Mouse (Mus musculus) intestine, embryonic 14.5 days (tissue): ENCODE results near the gene P2ry2. TPM values are rescaled to one million over a fixed set of nuclear protein-coding genes. Genes with fewer than 3 reads are reported as not detected.

Experiments
- ATAC-seq: fragments of 200-750 bp; cut with Nextera tagmentation; replicated peaks from 2 replicates; pipeline ENCODE4 v1.8.0; 2017; ENCODE audit warnings: low read depth, moderate number of reproducible peaks, moderate TSS enrichment, moderate library complexity; ENCODE audit not compliant: low FRiP score, low TSS enrichment
- DNase-seq: peaks from one replicate; pipeline ENCODE4 v3.0.0-alpha.2; 2018; ENCODE audit warnings: low spot score
- H3K27ac ChIP-seq: fragments of 300-500 bp; sonication (generic); 2 replicates; pipeline ENCODE4 v1.5.1; 2014; ENCODE audit warnings: low read depth, mild to moderate bottlenecking, control low read depth
- H3K27me3 ChIP-seq: fragments of 300-500 bp; sonication (generic); replicated peaks from 2 replicates; pipeline ENCODE4 v1.6.1; 2014; ENCODE audit warnings: low read length, control low read depth; ENCODE audit not compliant: control insufficient read depth, insufficient read depth
- H3K36me3 ChIP-seq: fragments of 300-500 bp; sonication (generic); 2 replicates; pipeline ENCODE4 v1.6.1; 2014; ENCODE audit warnings: low read length, control low read depth; ENCODE audit not compliant: control insufficient read depth, insufficient read depth
- H3K4me1 ChIP-seq: fragments of 300-500 bp; sonication (generic); replicated peaks from 2 replicates; pipeline ENCODE4 v1.6.1; 2014; ENCODE audit warnings: low read length, control low read depth, mixed read lengths; ENCODE audit not compliant: control insufficient read depth, insufficient read depth
- H3K4me2 ChIP-seq: fragments of 300-500 bp; sonication (generic); 2 replicates; pipeline ENCODE4 v1.6.1; 2014; ENCODE audit warnings: low read length
- H3K4me3 ChIP-seq: fragments of 300-500 bp; sonication (generic); 2 replicates; pipeline ENCODE4 v1.5.1; 2014; ENCODE audit warnings: low read depth, low read length, control low read depth, mixed read lengths
- H3K9ac ChIP-seq: fragments of 300-500 bp; sonication (generic); 2 replicates; pipeline ENCODE4 v1.6.1; 2014; ENCODE audit warnings: mild to moderate bottlenecking, low read length
- H3K9me3 ChIP-seq: fragments of 300-500 bp; sonication (generic); 2 replicates; pipeline ENCODE4 v1.6.1; 2016; ENCODE audit warnings: low read length, control low read depth; ENCODE audit not compliant: control insufficient read depth
- WGBS: fragments of 180-500 bp; shearing (Covaris S2); extraction: QIAGEN DNeasy Blood & Tissue Kit; methylation state at CpG from one replicate; pipeline ENCODE4 v1.1.7; 2014; 5-methylcytosine and 5-hydroxymethylcytosine counted together
- polyA plus RNA-seq: library from polyadenylated mRNA; unstranded; fragments of >200 nt; fragmentation: Nextera tagmentation; extraction: Ambion mirVana; gene quantifications from 2 replicates; pipeline ENCODE4 v1.2.1, GENCODE M21; 2014

Gene P2ry2
- polyA plus RNA-seq, 1 experiment from 2014 or later: 2.8 TPM

DNA sequence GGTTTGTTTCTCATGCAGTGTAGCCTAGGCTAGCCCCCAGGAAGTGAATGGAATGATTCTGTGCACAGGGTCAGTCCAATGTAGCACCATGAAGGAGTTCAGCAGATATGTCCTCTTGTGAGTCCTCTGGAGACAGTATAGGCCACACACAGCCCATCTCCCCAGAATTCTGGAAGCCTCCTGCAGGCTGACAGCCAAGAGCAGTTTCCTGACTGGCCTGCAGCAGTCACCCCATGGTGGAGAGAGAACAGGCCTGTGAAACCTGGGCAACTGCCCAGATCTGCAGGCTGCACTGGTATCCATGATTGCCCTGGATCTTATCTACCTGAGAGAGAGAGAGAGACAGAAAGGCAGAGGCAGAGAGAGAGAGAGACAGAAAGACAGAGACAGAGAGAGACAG is 18.1 kb upstream of the P2ry2 start:
- Histone ChIP-seq H3K4me3 (no peak overlapping the region), H3K4me2 (no peak overlapping the region), H3K27ac (no peak overlapping the region), H3K9ac (no peak overlapping the region), H3K27me3 (no peaks in the 10 kb centered on the region), H3K4me1 (0 out of 2 replicates have a peak, but pooled peaks cover 3% of the 10 kb centered on the region), H3K9me3 (no peaks in the 10 kb centered on the region), H3K36me3 (no peaks in the 10 kb centered on the region)
- ATAC-seq (0 out of 2 replicates have a peak, but pooled peaks have one; percentile 44), DNase-seq (no peak)

DNA sequence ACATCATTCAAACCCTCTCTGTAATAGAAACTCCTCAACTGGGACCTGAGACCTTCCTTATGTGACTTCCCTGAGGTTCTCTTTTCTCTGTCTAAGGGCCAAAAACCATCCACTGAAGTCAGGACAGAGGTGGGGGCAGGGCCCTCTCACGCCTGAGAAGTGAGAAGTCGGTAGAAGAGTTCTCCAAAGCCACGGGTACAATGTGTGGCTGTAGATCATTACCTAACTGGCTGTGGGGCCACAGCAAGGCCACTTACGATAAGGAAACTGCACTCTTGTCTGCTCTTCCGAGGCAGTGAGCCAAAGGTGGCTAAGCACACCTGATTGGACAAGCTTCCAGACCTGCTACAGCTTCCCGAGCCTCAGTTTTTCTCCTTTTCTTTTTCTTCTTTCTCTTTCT is 16.8 kb upstream of the P2ry2 start:
- Histone ChIP-seq H3K9me3 (no peaks in the 10 kb centered on the region), H3K36me3 (no peaks in the 10 kb centered on the region), H3K27ac (no peak overlapping the region), H3K9ac (no peak overlapping the region), H3K4me1 (0 out of 2 replicates have a peak, but pooled peaks cover 3% of the 10 kb centered on the region), H3K4me2 (no peak overlapping the region), H3K27me3 (no peaks in the 10 kb centered on the region), H3K4me3 (no peak overlapping the region)
- ATAC-seq (0 out of 2 replicates have a peak, but pooled peaks have one; percentile 34), DNase-seq (peak; percentile 53)
- WGBS: 64% methylated on average over 6 of the region's 6 CpGs

DNA sequence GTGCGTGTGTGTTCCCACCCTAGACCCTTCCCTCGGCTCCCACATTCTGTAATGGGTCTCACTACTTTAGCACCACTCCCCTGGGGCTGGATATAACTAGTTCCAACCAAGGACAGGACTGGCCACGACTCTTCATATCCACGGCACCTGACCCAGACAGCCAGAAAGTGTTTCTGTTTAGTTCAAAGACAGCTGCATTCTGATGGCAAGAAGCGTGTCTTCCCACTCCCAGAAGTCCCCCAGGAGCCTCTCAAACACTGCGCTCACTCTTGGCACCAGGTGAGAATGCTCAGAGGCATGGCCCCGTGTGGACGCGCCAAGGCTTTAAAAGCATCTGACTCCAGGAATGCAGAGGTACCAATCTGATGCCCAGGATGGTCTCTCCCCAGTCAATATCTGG is 16.3 kb upstream of the P2ry2 start:
- no peak overlapping the region for H3K27ac ChIP-seq
- 81% methylated on average over 8 of the region's 9 CpGs for WGBS
- H3K9me3 ChIP-seq: no peaks in the 10 kb centered on the region
- H3K4me3 ChIP-seq: no peak overlapping the region
- DNase-seq: no peak
- 0 out of 2 replicates have a peak, but pooled peaks cover 3% of the 10 kb centered on the region for H3K4me1 ChIP-seq
- no peak overlapping the region for H3K4me2 ChIP-seq
- no peak overlapping the region for H3K9ac ChIP-seq
- H3K36me3 ChIP-seq: no peaks in the 10 kb centered on the region
- no peak for ATAC-seq
- H3K27me3 ChIP-seq: no peaks in the 10 kb centered on the region

DNA sequence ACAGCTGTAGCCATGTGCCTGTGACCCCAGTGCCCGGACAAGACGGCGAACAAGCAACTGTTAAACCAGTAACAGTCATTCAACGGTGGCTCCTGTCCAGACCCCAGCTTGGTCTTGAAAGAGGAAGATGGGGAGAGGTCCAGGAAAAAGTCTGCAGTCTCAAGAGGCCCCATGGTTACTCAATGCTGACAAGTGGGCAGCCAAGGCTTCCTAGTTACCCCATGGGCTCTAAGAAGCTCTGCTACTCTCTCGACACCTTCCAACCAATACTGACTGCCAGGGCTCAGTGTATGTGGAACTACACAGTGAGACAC is 15.7 kb upstream of the P2ry2 start:
- H3K4me1 ChIP-seq: 0 out of 2 replicates have a peak, but pooled peaks cover 3% of the 10 kb centered on the region
- 77% methylated on average over 5 of the region's 5 CpGs for WGBS
- no peaks in the 10 kb centered on the region for H3K9me3 ChIP-seq
- no peaks in the 10 kb centered on the region for H3K36me3 ChIP-seq
- no peak overlapping the region for H3K4me2 ChIP-seq
- H3K27ac ChIP-seq: no peak overlapping the region
- no peak overlapping the region for H3K4me3 ChIP-seq
- DNase-seq (no peak), ATAC-seq (no peak)
- H3K9ac ChIP-seq: no peak overlapping the region
- H3K27me3 ChIP-seq: no peaks in the 10 kb centered on the region

DNA sequence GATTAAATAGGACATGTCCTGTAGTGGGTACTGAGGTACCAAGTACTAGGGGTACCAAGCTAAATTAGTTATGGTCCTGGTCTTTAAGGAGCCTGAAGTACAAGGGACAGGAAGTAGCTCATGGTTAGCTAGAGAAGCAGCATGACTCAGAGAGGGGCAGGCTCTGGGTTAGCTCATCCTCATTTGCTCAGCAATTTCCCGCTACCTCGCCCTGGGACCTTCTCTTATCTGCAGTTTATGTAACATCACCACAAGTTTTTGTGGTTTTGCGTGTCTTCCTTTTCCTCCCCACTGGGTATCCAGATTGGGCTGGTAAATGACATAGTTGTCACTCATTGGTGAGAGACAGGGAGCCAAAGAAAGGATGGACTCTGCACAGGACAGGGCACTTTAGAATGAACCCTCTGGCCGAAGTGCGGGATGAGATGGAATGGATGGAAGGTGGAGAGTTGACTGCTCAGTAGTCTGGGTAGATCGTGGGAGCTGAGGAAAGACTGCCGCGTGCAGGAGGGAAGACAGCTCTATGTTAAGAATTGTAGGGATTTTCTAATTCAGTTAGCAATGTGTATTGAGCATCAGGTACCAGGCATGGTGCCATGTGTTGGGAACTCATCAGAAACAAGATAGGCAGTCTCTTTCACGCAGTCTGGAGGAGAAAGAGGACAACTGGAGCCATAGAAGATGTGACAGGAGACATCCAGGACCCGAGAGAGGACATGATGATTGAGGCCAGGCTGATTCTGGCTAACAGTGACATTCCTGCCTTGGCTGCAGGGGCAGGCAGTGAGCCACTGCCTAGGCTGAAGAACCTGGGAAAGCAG is 15.2 kb upstream of the P2ry2 start:
- Histone ChIP-seq H3K9me3 (no peaks in the 10 kb centered on the region), H3K4me3 (no peak overlapping the region), H3K36me3 (no peaks in the 10 kb centered on the region), H3K4me2 (no peak overlapping the region), H3K27ac (no peak overlapping the region), H3K27me3 (no peaks in the 10 kb centered on the region), H3K4me1 (0 out of 2 replicates have a peak, but pooled peaks cover 3% of the 10 kb centered on the region), H3K9ac (no peak overlapping the region)
- no peak for DNase-seq
- no peak for ATAC-seq
- WGBS: 82% methylated on average over 10 of the region's 10 CpGs

DNA sequence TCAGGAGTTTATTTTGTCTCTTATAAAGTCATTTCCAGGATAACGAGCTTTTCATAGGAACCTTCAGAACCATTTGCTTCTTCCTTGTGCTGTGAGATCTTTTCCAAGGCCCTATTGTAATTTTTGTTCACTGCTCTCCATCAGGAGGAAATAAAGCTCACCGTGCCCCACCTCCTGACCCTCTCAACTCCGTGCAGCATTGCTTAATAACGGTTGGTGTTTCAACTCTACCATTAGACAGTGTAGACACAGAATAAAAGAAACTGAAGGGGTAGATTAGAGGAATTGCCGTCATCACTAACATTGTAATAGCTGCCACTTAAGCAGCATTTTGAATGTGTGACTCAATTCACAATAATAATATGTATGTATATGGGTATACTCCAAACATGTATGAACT is 14.2 kb upstream of the P2ry2 start:
- Histone ChIP-seq H3K4me2 (no peak overlapping the region), H3K9ac (no peak overlapping the region), H3K4me3 (no peak overlapping the region), H3K27me3 (no peaks in the 10 kb centered on the region), H3K27ac (no peak overlapping the region), H3K9me3 (no peaks in the 10 kb centered on the region), H3K4me1 (0 out of 2 replicates have a peak, but pooled peaks cover 3% of the 10 kb centered on the region), H3K36me3 (no peaks in the 10 kb centered on the region)
- 64% methylated on average over 5 of the region's 5 CpGs for WGBS
- no peak for DNase-seq
- no peak for ATAC-seq

DNA sequence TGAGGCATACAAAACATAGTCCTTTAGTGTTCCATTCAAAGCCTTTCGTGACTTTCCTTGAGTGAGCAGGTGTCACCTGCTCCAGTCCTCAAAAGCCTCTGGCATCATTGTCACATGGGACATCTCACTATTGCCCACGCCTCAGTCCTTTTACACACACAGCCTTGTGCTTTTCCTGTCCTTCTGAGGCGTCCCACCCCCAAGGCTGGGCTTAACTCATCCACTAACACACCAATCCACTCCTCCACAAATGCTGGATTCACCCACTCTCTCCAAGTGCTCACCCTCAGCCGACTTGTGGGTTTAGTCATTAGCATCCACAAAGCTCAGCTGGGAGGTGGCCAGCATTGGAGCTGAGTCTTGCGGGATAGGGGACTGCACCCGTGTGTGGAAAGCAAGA is 4.8 kb upstream of the P2ry2 start:
- 55% methylated on average over 6 of the region's 6 CpGs for WGBS
- Histone ChIP-seq H3K27ac (no peak overlapping the region), H3K4me1 (no peaks in the 10 kb centered on the region), H3K9ac (no peak overlapping the region), H3K27me3 (peaks cover 10% of the 10 kb centered on the region), H3K36me3 (no peaks in the 10 kb centered on the region), H3K9me3 (no peaks in the 10 kb centered on the region), H3K4me2 (no peak overlapping the region), H3K4me3 (no peak overlapping the region)
- DNase-seq: no peak
- ATAC-seq: no peak

DNA sequence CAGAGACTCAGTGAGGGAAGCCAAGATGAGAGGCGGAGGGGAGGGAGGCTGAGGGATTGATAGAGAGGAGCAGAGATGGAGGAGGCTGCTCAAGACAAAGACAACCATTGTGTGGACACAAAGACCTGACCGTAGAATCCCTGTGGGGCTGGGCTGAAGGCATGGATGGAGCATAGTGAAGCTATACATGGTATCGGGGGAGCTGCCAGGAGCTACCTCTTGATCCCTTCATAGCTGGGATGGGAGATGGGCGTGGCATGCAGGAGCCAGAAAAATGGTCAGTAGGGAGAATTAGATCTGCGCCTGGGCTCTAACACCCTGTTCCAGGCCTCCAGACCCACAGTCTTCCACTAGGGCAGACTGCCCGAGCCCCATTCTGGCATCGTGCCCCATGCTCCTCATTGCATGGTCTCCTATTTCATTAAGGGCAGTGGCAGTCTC is 4.4 kb upstream of the P2ry2 start:
- Histone ChIP-seq H3K9ac (no peak overlapping the region), H3K27ac (no peak overlapping the region), H3K27me3 (peaks cover 15% of the 10 kb centered on the region), H3K4me3 (no peak overlapping the region), H3K36me3 (no peaks in the 10 kb centered on the region), H3K9me3 (no peaks in the 10 kb centered on the region), H3K4me2 (no peak overlapping the region), H3K4me1 (no peaks in the 10 kb centered on the region)
- 78% methylated on average over 7 of the region's 7 CpGs for WGBS
- ATAC-seq (no peak), DNase-seq (no peak)

DNA sequence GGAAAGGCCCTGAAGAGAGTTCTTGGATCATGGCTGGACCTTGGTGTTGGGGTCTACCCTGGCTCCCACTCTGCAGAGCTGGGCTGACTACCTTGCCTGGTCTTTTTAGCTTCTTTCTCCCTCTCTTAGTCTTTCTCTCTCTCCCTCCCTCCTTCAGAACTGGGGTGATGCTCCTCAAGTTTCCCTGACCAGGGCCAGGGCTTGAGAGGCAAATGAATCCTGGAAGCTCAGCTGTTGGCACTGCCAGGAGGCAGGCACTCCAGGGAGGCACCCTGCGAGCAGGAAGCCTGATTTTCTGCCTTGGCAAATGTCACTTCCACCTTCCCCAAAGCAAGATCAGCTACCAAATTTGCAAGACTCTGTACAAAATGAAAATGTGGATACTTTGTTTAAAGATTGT is 2.3 kb upstream of the P2ry2 start:
- Histone ChIP-seq H3K9ac (no peak overlapping the region), H3K4me1 (no peaks in the 10 kb centered on the region), H3K36me3 (no peaks in the 10 kb centered on the region), H3K27me3 (peaks cover 32% of the 10 kb centered on the region), H3K9me3 (no peaks in the 10 kb centered on the region), H3K4me2 (no peak overlapping the region), H3K27ac (no peak overlapping the region), H3K4me3 (no peak overlapping the region)
- 77% methylated on average over 1 of the region's 1 CpGs for WGBS
- no peak for DNase-seq
- ATAC-seq: no peak
